16 mouse cellular contexts compared by ENCODE assay signal in the genomic region with DNA sequence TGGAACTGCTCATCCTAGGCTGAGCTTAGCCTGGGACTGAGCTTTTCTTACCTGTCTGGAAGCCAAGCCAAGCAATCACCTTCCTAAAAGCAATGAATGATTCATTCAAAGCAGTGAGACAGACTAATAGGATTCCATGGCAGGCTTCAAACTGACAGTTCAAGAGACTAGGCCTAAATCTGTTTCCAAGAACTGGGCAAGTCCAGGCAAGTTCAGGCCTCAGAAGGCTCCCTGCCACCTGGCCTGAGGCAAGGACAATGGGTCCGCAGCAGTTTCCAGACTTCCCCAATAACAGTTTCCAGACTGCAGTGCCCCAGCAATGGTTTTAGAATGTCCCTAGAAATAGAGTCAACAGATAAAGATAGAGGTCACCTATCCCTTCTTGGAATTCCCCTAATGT.
DNase-seq lines count a peak whose midpoint lies in the region; TF ChIP-seq lines count a peak whose summit lies in the region.
"Had no signal": no experiment of that assay in that cellular context is flagged by ENCODE, and none has a peak within 500 bp of the region (broad histone marks: within the 10 kb centered on the region; RNA-seq: fewer than 3 reads in every experiment).

No protein-coding gene starts in this region.

- dilution Hi-C loops in CH12.LX (cut with MboI; ENCODE audit: extremely low pct_ligation_motif_present, extremely low pct_unique_long_range_greater_than_20kb, low sequenced_read_pairs): no loop called here

- peaks cover 6% of the 10 kb centered on the region for H3K9me3 ChIP-seq in CH12.LX (replicated peaks; ENCODE audit: low read length)

- no peak overlapping the region for H3K4me2 ChIP-seq in CH12.LX (ENCODE audit: insufficient read depth, low read depth, poor library complexity, severe bottlenecking)

- peak; percentile 38 for DNase-seq in CH12.LX (ENCODE audit: extremely low read depth)
- DNase-seq in kidney, adult 8-10 months: no peak
- DNase-seq: adrenal gland, adult 2 months; adrenal gland, adult 8-10 months; adrenal gland, postnatal 10 days; adrenal gland, postnatal 14 days; adrenal gland, postnatal 25 days; adrenal gland, postnatal 36 days; B cell, adult 2 months; cerebellum, adult 11 months; cerebellum, adult 11-12 months; cerebellum, adult 18-20 months; cerebellum, adult 2 months; cerebellum, adult 8-10 months had no signal

- no peak for TF ChIP-seq CTCF in CH12.LX (conservative IDR thresholded peaks at IDR 0.05 in 1 of 2, IDR thresholded peaks at IDR 0.05 in 1 of 2; ENCODE audit: low read depth in 2 of 2, low read length in 2 of 2)

- TF ChIP-seq RAD21 in CH12.LX (IDR thresholded peaks at IDR 0.05; ENCODE audit: low read depth, low read length): no peak

- no peak overlapping the region for H3K4me3 ChIP-seq in CH12.LX (replicated peaks in 1 of 3; ENCODE audit: low read depth in 2 of 3, low read length in 2 of 3, poor library complexity in 1 of 3)

- TF ChIP-seq EP300 in CH12.LX (IDR thresholded peaks at IDR 0.05; ENCODE audit: low read length): peak; percentile 46

- no peaks in the 10 kb centered on the region for H3K79me2 ChIP-seq in CH12.LX (replicated peaks; ENCODE audit: control insufficient read depth, extremely low read depth, insufficient read depth, poor library complexity, severe bottlenecking)

- no peaks in the 10 kb centered on the region for H3K27me3 ChIP-seq in CH12.LX (replicated peaks)
- H3K27me3 ChIP-seq: Patski had no signal

- no peaks in the 10 kb centered on the region for H3K36me3 ChIP-seq in CH12.LX (replicated peaks in 1 of 2; ENCODE audit: control insufficient read depth in 1 of 2, insufficient read depth in 1 of 2, low read length in 1 of 2)
- H3K36me3 ChIP-seq: G1E had no signal

- H3K27ac ChIP-seq in CH12.LX (ENCODE audit: insufficient read depth, low read depth): no peak overlapping the region

- in situ Hi-C loops in CH12.LX (cut with MboI; ENCODE audit: low pct_ligation_motif_present, low pct_unique_long_range_greater_than_20kb, low sequenced_read_pairs): no loop called here

- no peak overlapping the region for H3K9ac ChIP-seq in CH12.LX (ENCODE audit: insufficient read depth, low read depth)

- peaks cover 9 to 30% of the 10 kb centered on the region in 2 experiments for H3K4me1 ChIP-seq in CH12.LX (ENCODE audit: control insufficient read depth in 1 of 2, insufficient read depth in 2 of 2)

- no peak for TF ChIP-seq POLR2A in CH12.LX (IDR thresholded peaks at IDR 0.05; ENCODE audit: low read depth, low read length)

TF ChIP-seq in CH12.LX, 34 proteins besides CTCF, POLR2A, EP300 and RAD21:
- TF ChIP-seq MEF2A (IDR thresholded peaks at IDR 0.05; ENCODE audit: borderline replicate concordance, low read depth, low read length): peak; percentile 29; the same call in 1 of the 2 replicates
- TF ChIP-seq TCF12 (IDR thresholded peaks at IDR 0.05; ENCODE audit: low read depth, low read length): peak; percentile 61; the same call in 1 of the 2 replicates
- no peak for TF ChIP-seq SIN3A (IDR thresholded peaks at IDR 0.05; ENCODE audit: low read length)
- no peak for TF ChIP-seq HCFC1 (IDR thresholded peaks at IDR 0.05; ENCODE audit: low read depth, low read length)
- TF ChIP-seq NRF1 (IDR thresholded peaks at IDR 0.05; ENCODE audit: low read depth, low read length): no peak
- TF ChIP-seq RCOR1 (conservative IDR thresholded peaks at IDR 0.05; ENCODE audit: low read depth, low read length): no peak
- no peak for TF ChIP-seq MAFK (IDR thresholded peaks at IDR 0.05; ENCODE audit: insufficient replicate concordance, low read length)
- no peak for TF ChIP-seq USF1 (IDR thresholded peaks at IDR 0.05; ENCODE audit: low read depth, low read length)
- TF ChIP-seq JUND (conservative IDR thresholded peaks at IDR 0.05; ENCODE audit: low read depth, low read length): no peak
- TF ChIP-seq UBTF (IDR thresholded peaks at IDR 0.05; ENCODE audit: low read depth, low read length): no peak
- no peak for TF ChIP-seq ETS1 (conservative IDR thresholded peaks at IDR 0.05; ENCODE audit: low read depth, low read length)
- TF ChIP-seq POLR2AphosphoS2 (IDR thresholded peaks at IDR 0.05; ENCODE audit: low read depth, low read length): no peak
- peak; percentile 83; the same call in 1 of the 2 replicates for TF ChIP-seq CHD1 (IDR thresholded peaks at IDR 0.05; ENCODE audit: low read depth, low read length)
- no peak for TF ChIP-seq MXI1 (IDR thresholded peaks at IDR 0.05; ENCODE audit: low read depth, low read length)
- TF ChIP-seq ZKSCAN1 (IDR thresholded peaks at IDR 0.05; ENCODE audit: borderline replicate concordance, low read depth, low read length): no peak
